Mouse (Mus musculus) left cerebral cortex, postnatal 4 days (tissue): ENCODE measurements around the gene Parp8. TPM values are rescaled to one million over a fixed set of nuclear protein-coding genes. Genes with fewer than 3 reads are reported as not detected.

Experiments used
- DNase-seq: peaks from one replicate; pipeline ENCODE4 v3.0.0-alpha.2; 2022
- intact Hi-C: fragments of 180-260 bp; cut with DNase I; formaldehyde crosslinking; loops from one replicate; pipeline ENCODE4 v1.15.1; 2025
- total RNA-seq, 2 experiments: library from RNA; stranded (reverse); gene quantifications; 2 replicates each; pipeline ENCODE4 v1.2.3; 2021

The Parp8 gene
- total RNA-seq, 2 experiments from 2014 or later: 62.5 to 62.8 TPM

GRCm38 (mm10) chr13:116879580-116880192 lies 145.7 kb downstream of the Parp8 start:
- intact Hi-C loops: no loop called here
- no peak for DNase-seq

- intact Hi-C loops: no loop called here
- no peak for DNase-seq
These were observed 155.1 kb downstream of the Parp8 start for GRCm38 (mm10) chr13:116870221-116870620.

DNA sequence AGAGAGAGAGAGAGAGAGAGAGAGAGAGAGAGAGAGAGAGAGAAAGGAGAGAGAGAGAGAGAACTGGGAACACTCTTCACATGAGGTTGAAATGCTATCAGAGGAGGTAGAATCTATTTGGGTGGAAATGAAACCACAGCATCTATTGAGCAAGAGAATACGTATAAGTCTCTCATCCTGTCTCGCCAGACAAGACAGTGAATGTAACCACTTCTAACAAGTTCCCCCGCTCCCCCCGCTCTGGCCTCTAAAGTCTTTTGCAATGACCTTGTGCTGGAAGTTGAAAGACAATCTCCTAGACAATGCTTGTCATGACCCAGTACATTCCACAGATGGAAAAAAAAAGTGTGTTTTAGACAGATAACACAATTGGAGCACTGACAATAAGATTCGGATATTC lies 181.4 kb downstream of the Parp8 start:
- no peak for DNase-seq

DNA sequence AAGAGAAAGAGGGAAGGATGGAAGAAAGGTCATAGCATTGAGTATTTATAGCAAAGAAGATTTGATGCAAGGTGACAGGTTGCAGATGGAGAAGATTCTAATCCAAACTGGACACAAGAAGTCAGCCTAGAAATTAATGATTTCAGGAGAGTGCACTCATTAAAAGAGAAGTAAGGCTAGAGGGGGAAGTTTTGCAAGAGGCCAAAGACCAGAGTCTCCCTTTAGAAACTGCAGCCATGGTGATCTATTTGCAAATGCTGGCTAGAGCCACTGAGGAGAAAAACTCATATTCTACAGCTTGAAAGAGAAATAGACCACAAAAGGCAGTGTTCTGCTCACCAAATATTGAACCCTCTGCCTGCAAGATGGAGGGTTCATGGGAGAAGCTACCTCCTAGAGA lies 194.4 kb downstream of the Parp8 start:
- intact Hi-C loops: no loop called here
- no peak for DNase-seq

More for the DNA sequence above, 181.4 kb downstream of the Parp8 start:
- intact Hi-C loops: no loop called here

DNA sequence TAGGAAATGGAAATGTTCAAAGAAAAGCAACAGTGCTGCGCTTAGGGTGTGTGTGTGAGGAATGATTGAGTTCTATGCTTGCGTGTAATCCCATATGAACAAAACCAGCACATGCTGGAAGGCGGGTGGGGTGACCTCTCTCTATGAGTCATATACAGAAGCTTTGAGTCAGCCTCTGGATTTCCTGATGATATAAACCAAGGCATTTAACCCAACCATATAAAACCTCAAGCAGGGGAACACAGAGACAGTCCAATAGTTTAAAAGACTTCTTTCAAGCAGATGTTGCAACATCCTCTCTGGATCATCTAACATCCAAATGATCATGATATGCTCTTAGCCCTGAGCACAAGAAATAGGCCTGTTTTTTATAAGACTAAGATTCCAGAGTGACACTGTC lies 196.3 kb downstream of the Parp8 start:
- DNase-seq: no peak
- intact Hi-C loops: no loop called here

GRCm38 (mm10) chr13:116811456-116811855 lies 213.9 kb downstream of the Parp8 start:
- no peak for DNase-seq
- intact Hi-C loops: no loop called here

Other genes with a start within 250 kb of the Parp8 start
- gene Emb, start 183.0 kb upstream of the Parp8 start, total RNA-seq: 10 to 100 TPM; 12.4 to 12.9 TPM
- gene Gm17509, start 195.5 kb upstream of the Parp8 start, total RNA-seq: under 1 TPM; 0.82 to 0.87 TPM